Mouse (Mus musculus): ENCODE results near the gene Slc25a48. TPM values are rescaled to one million over a fixed set of nuclear protein-coding genes. Genes with fewer than 3 reads are reported as not detected.
A peak's percentile ranks its signal among the peaks of the same experiment; 100 is the strongest.

Slc25a48 gene
- polyA plus RNA-seq, 1 experiment = not detected

DNA sequence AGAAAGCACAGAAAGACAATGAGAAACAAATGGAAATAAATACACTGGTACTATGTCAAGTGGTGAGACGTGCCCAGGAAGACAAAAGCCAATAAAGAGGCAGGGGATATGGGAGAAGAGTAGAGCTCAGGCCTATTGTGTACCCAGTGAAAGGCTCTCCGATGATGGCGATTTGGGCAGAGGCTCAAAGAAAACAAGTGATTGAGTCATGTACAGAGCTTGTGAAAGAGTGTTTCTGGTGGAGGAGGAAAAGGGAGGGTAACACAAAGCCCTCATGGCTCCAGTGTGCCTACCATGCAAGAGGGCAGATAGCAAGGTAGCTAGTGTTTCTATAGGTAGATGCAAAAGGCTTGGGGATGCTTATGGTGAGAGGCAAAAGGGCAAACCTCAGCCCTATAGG lies 56.3 kb downstream of the Slc25a48 start:
- Histone ChIP-seq H3K4me1 (ENCODE audit: control insufficient read depth, insufficient read depth, low read length) (no peaks in the 10 kb centered on the region), H3K27ac (ENCODE audit: insufficient read depth, low read length) (no peak overlapping the region), H3K4me3 (ENCODE audit: insufficient read depth, low read length) (no peak overlapping the region)
- TF ChIP-seq CTCF (IDR thresholded peaks at IDR 0.05; ENCODE audit: borderline replicate concordance, insufficient read depth, low read length) = no peak
- TF ChIP-seq POLR2A (IDR thresholded peaks at IDR 0.05; ENCODE audit: low read depth, low read length) = no peak

DNA sequence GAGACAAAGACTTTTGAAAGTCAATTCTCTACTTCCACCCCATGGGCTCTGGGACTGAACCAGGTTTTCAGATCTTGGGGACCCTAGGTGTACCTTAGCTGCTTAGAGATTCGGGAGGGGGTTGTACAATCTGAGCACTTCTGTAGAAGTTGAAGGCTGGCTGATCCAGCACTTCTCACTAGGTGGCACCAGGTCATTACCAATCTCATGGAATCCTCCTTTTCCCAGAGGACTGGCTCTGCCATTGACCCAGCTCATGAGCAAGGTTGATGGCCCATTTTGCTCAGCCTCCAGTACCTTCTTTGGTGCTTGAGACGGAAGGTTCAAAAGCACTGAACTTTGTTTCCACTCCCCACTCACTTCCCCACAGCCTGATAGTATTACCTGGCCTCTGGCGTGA lies 62.0 kb downstream of the Slc25a48 start:
- TF ChIP-seq CTCF (IDR thresholded peaks at IDR 0.05; ENCODE audit: borderline replicate concordance, insufficient read depth, low read length) (no peak), POLR2A (IDR thresholded peaks at IDR 0.05; ENCODE audit: low read depth, low read length) (no peak)
- Histone ChIP-seq H3K4me3 (ENCODE audit: insufficient read depth, low read length) (no peak overlapping the region), H3K4me1 (ENCODE audit: control insufficient read depth, insufficient read depth, low read length) (no peaks in the 10 kb centered on the region), H3K27ac (ENCODE audit: insufficient read depth, low read length) (no peak overlapping the region)

DNA sequence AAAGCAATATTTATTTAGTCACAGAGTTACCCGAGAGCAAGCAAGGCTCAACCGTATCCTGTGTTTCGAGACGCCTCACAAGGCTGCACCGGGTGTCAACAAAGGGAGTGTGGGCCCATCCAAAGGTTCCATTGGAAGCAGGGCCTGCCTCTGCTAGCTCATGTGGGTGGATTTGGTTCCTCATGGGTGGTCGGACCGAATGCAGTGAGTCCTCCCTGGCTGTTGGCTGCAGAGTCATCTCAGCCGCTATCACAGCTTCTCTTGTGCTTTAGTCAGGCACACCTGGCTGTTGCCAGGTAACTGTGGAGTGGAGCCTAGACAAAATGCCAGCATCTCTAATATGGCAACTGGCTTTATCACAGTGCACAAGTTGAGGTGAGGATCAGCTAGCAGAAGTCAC lies 62.5 kb downstream of the Slc25a48 start:
- no peak overlapping the region for H3K4me3 ChIP-seq (ENCODE audit: insufficient read depth, low read length)
- no peak for TF ChIP-seq POLR2A (IDR thresholded peaks at IDR 0.05; ENCODE audit: low read depth, low read length)

DNA sequence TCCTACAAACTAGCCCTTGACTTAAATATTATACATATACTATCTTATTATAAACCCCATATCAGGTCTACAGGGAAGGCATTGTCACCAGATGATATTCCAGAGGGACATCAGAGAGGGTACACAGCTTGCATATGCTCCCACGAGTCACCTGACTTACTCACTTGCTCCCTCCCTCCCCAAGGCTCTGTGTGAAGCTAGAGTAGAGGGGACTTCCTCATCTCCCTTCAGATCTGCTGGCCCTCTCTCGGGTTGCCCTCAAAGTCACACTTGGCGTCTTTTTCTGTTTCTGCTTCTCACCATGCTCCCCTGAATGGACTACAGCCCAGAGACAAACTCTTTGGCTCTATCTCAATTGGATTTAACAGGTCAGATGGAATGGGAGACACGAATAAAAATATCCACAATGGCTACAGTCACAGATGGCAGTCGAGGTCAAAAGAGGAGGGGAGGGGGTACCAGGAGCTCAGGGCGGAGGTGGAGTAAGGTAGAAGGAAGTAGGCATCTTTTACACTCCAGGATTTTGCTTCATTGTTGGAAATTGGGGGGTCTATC lies 63.8 kb downstream of the Slc25a48 start:
- Histone ChIP-seq H3K4me3 (ENCODE audit: insufficient read depth, low read length) (no peak overlapping the region), H3K27ac (ENCODE audit: insufficient read depth, low read length) (no peak overlapping the region), H3K4me1 (ENCODE audit: control insufficient read depth, insufficient read depth, low read length) (no peaks in the 10 kb centered on the region)
- TF ChIP-seq POLR2A (IDR thresholded peaks at IDR 0.05; ENCODE audit: low read depth, low read length) (no peak), CTCF (IDR thresholded peaks at IDR 0.05; ENCODE audit: borderline replicate concordance, insufficient read depth, low read length) (no peak)

More for the DNA sequence above, 62.5 kb downstream of the Slc25a48 start:
- Histone ChIP-seq H3K27ac (ENCODE audit: insufficient read depth, low read length) (no peak overlapping the region), H3K4me1 (ENCODE audit: control insufficient read depth, insufficient read depth, low read length) (no peaks in the 10 kb centered on the region)

DNA sequence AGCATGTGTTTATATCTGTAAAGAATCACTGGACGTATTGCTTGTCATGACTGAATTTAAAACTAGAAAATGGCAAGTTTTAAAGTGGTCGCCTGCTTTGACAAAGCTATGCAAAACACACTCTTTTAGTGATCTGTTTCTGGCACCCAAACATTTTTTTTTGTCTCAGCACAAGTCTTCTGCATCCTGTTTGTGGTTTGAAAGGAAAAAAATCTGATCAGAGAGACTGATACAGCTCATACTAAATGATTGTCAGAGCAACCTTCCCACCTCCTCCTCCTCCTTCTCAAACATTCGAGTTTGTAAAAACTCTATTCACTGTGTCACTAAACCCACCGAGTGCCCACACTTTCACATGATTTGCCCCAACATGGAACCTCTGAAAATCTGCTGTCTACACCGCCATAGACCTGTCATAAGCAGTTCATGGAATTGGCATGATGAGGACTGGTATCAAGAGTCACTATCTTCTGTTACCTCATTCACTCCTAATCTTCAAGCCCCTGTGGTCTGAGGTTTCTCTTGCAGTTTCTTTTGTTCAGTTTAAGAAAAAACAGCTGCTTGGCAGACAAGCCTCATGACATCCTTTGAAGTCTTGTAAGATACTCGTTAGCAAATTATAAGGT lies 68.8 kb downstream of the Slc25a48 start:
- Histone ChIP-seq H3K4me1 (ENCODE audit: control insufficient read depth, insufficient read depth, low read length) (no peaks in the 10 kb centered on the region), H3K4me3 (ENCODE audit: insufficient read depth, low read length) (no peak overlapping the region), H3K27ac (ENCODE audit: insufficient read depth, low read length) (no peak overlapping the region)
- no peak for TF ChIP-seq CTCF (IDR thresholded peaks at IDR 0.05; ENCODE audit: borderline replicate concordance, insufficient read depth, low read length)
- TF ChIP-seq POLR2A (IDR thresholded peaks at IDR 0.05; ENCODE audit: low read depth, low read length) = no peak

DNA sequence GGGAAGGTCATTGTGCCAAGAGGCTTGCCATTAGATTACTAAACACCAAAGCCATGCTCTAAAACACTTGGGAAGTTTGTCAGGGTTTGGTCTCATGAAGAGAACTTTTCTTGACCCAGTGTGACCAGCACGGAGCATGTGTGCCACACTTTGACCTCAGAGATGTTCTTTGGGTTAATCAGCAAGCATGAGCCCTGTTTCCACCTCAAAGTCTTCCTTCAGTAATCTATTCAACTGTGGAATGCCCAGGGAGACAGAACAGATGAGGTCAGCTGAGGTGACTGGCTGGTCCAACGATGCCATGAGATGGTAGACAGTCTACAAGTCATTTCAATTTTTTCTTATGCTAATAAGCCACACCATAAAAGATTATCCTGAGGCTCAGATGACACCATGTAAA lies 71.6 kb downstream of the Slc25a48 start:
- TF ChIP-seq CTCF (IDR thresholded peaks at IDR 0.05; ENCODE audit: borderline replicate concordance, insufficient read depth, low read length) (no peak), POLR2A (IDR thresholded peaks at IDR 0.05; ENCODE audit: low read depth, low read length) (no peak)
- no peak overlapping the region for H3K27ac ChIP-seq (ENCODE audit: insufficient read depth, low read length)
- H3K4me1 ChIP-seq (ENCODE audit: control insufficient read depth, insufficient read depth, low read length) = no peaks in the 10 kb centered on the region
- no peak overlapping the region for H3K4me3 ChIP-seq (ENCODE audit: insufficient read depth, low read length)

DNA sequence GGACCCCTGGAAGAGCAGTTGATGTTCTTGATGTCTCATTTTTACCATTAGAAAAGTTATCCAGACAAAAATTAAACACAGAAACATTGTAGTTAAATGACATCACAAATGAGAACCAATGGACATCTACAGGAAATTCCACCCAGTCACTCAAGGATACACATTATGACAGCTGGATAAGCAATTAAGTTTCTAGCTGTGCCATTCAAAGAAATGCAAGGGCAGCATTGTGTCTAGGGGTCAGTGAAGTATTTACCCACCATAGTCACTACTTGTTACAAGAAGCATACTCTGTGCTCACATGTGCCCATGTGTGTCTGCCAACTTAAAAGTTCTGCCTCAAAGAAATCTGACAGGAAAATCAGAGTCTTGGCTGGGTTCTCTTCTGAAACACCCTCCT lies 75.4 kb downstream of the Slc25a48 start:
- no peak for TF ChIP-seq CTCF (IDR thresholded peaks at IDR 0.05; ENCODE audit: borderline replicate concordance, insufficient read depth, low read length)
- no peak for TF ChIP-seq POLR2A (IDR thresholded peaks at IDR 0.05; ENCODE audit: low read depth, low read length)
- no peak overlapping the region for H3K4me3 ChIP-seq (ENCODE audit: insufficient read depth, low read length)
- H3K27ac ChIP-seq (ENCODE audit: insufficient read depth, low read length) = no peak overlapping the region
- H3K4me1 ChIP-seq (ENCODE audit: control insufficient read depth, insufficient read depth, low read length) = no peaks in the 10 kb centered on the region

DNA sequence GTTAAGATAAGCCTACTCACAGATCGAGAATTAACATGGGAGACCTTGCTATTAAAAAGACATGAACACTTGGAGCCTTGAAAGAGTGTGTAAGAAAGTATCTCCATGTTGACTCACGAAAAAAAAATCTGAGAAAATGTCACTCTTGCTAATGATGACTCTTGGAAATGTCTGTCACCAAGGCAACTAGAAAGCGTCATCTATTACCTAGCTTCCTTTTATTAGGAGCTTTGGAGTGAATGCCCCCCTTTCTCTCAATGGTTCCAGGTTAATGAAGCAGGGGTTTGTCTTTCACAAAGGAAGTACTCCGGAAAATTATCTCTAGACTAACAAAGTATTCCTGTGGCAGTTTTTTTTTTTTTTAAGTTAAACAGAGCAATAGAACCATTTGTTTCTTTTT lies 78.2 kb downstream of the Slc25a48 start:
- H3K27ac ChIP-seq (ENCODE audit: insufficient read depth, low read length) = no peak overlapping the region
- no peak overlapping the region for H3K4me3 ChIP-seq (ENCODE audit: insufficient read depth, low read length)
- TF ChIP-seq POLR2A (IDR thresholded peaks at IDR 0.05; ENCODE audit: low read depth, low read length) (no peak), CTCF (IDR thresholded peaks at IDR 0.05; ENCODE audit: borderline replicate concordance, insufficient read depth, low read length) (no peak)

DNA sequence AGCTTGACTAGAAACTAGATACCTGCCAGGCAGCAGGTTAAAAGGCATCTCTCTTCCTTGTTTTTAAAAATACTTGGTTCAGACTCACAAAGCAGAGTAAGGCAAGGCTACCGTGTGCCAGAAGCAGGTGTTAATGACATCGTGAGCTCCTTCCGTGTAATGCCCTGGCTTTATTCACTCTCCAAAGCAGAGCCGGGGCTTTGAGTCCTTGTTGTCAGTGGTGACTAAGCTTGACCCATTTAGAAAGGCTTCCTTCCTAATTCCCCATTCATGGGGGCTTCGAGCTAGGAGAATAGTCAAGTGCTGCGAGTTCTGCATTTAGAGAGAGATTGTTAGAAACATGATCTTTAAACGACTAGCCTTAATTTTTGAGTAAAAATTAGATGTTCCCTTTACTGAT lies 78.7 kb downstream of the Slc25a48 start:
- TF ChIP-seq POLR2A (IDR thresholded peaks at IDR 0.05; ENCODE audit: low read depth, low read length) (no peak), CTCF (IDR thresholded peaks at IDR 0.05; ENCODE audit: borderline replicate concordance, insufficient read depth, low read length) (no peak)
- Histone ChIP-seq H3K27ac (ENCODE audit: insufficient read depth, low read length) (no peak overlapping the region), H3K4me3 (ENCODE audit: insufficient read depth, low read length) (no peak overlapping the region), H3K4me1 (ENCODE audit: control insufficient read depth, insufficient read depth, low read length) (no peaks in the 10 kb centered on the region)

More for the DNA sequence above, 78.2 kb downstream of the Slc25a48 start:
- H3K4me1 ChIP-seq (ENCODE audit: control insufficient read depth, insufficient read depth, low read length) = no peaks in the 10 kb centered on the region

DNA sequence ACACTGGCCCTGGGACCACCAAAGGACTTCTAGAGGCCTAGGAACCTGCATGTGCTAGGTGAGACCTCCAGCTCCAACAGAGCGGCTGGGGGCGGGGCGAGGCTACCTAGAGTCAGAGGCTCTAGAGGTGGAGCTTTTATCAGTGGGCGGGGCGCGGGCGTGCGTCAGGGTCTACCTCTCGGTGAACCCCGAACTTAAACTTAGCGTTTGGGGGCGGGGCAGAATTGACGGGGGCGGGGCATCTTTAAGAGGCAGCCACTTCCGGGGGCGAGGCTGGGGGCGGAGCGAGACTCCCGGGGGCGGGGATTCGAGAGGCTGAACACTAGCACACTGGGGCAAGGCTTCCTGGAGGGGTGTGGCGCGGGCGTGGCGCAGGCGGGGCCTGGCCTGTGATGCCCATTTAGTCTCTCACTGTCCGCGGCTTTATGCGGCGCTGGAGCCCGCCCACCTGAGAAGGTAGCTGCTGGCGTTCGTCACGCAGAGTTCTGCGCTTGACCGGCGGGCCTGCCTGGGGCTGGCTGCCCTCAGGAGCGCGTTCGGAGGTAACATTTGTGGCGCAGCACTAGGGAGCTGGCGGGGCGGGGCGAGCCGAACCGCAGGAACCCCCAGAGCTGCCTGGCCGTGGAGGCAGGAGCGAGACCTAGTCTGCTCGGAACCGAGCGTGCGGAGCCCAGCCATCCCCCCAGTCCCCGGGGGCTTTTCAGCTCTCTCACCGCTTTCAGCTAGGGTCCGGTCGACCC lies 84.1 kb downstream of the Slc25a48 start, which contains the start of gene Fbxl21:
Fbxl21 (plus strand) TSS at position 392 of the 740 bp plus-strand sequence.
- Histone ChIP-seq H3K4me3 (ENCODE audit: insufficient read depth, low read length) (peak within 1 kb of the TSS; percentile 66), H3K4me1 (ENCODE audit: control insufficient read depth, insufficient read depth, low read length) (no peaks in the 10 kb centered on the region), H3K27ac (ENCODE audit: insufficient read depth, low read length) (no peak within 1 kb of the TSS)
- TF ChIP-seq CTCF (IDR thresholded peaks at IDR 0.05; ENCODE audit: borderline replicate concordance, insufficient read depth, low read length) (no peak), POLR2A (IDR thresholded peaks at IDR 0.05; ENCODE audit: low read depth, low read length) (peak; percentile 88)

Measured in embryonic fibroblast, embryonic 13.5 days (primary cell).